Mouse (Mus musculus) heart, adult 2 months (tissue): Measurements from ENCODE around the gene Tcf12. TPM values are rescaled to one million over a fixed set of nuclear protein-coding genes. Genes with fewer than 3 reads are reported as not detected.

ENCODE experiments used
- DNase-seq, 2 experiments: peaks; one replicate each; pipeline ENCODE4 v3.0.0; 2021
- H3K27ac ChIP-seq: fragments of 200-600 bp; 2 replicates; pipeline ENCODE4 v1.8.1; 2022
- H3K27me3 ChIP-seq: fragments of 200-500 bp; 2 replicates; pipeline ENCODE4 v1.6.1; 2012; ENCODE audit warnings: mild to moderate bottlenecking, low read length, inconsistent platforms, mixed read lengths; ENCODE audit not compliant: control insufficient read depth, insufficient read depth
- H3K36me3 ChIP-seq: fragments of 200-500 bp; 2 replicates; pipeline ENCODE4 v1.6.1; 2012; ENCODE audit warnings: low read length, inconsistent platforms; ENCODE audit not compliant: control insufficient read depth, insufficient read depth
- H3K4me1 ChIP-seq: fragments of 200-500 bp; 2 replicates; pipeline ENCODE4 v1.6.1; 2011; ENCODE audit warnings: low read length; ENCODE audit not compliant: control insufficient read depth, insufficient read depth
- H3K4me3 ChIP-seq: fragments of 200-600 bp; 2 replicates; pipeline ENCODE4 v1.8.1; 2022
- H3K79me2 ChIP-seq: fragments of 200-500 bp; replicated peaks from 2 replicates; pipeline ENCODE4 v1.6.1; 2012; ENCODE audit warnings: mild to moderate bottlenecking, inconsistent platforms, low read length, moderate library complexity, mixed read lengths; ENCODE audit not compliant: control insufficient read depth, insufficient read depth
- H3K9ac ChIP-seq: fragments of 200-500 bp; 2 replicates; pipeline ENCODE4 v1.6.1; 2012; ENCODE audit warnings: low read depth, mild to moderate bottlenecking, control low read depth, inconsistent platforms, low read length, mixed read lengths
- CTCF ChIP-seq: fragments of 200-600 bp; IDR thresholded peaks from 2 replicates; pipeline ENCODE4 v1.8.1; 2022; ENCODE audit warnings: antibody characterized with exemption, mild to moderate bottlenecking, moderate library complexity
- EP300 ChIP-seq: fragments of 200-500 bp; IDR thresholded peaks from 2 replicates; pipeline ENCODE4 v1.6.1; 2011; ENCODE audit warnings: low read depth, low read length, control low read depth; ENCODE audit not compliant: insufficient read depth
- POLR2A ChIP-seq: fragments of 200-500 bp; IDR thresholded peaks from 2 replicates; pipeline ENCODE4 v1.6.1; 2011; ENCODE audit warnings: mild to moderate bottlenecking, low read depth, low read length, control low read depth; ENCODE audit not compliant: insufficient read depth
- WGBS: fragments of 180-500 bp; shearing (Covaris S2); methylation state at CpG from one replicate; pipeline ENCODE4 v1.1.7; 2018; 5-methylcytosine and 5-hydroxymethylcytosine counted together
- intact Hi-C: fragments of 180-260 bp; cut with DNase I; formaldehyde crosslinking; loops from one replicate; pipeline ENCODE4 v1.15.1; 2025
- polyA plus RNA-seq: library from polyadenylated mRNA; depleted of rRNA; stranded (reverse); fragments of >200 nt; gene quantifications from 2 replicates; pipeline ENCODE4 v1.2.3, GENCODE M21; 2012
- total RNA-seq, 2 experiments: library from RNA; stranded (reverse); gene quantifications; 2 replicates each; pipeline ENCODE4 v1.2.3; 2021

The Tcf12 gene
- total and polyA plus RNA-seq, 3 experiments = 29.7 to 38.0 (median 33.9) TPM

DNA sequence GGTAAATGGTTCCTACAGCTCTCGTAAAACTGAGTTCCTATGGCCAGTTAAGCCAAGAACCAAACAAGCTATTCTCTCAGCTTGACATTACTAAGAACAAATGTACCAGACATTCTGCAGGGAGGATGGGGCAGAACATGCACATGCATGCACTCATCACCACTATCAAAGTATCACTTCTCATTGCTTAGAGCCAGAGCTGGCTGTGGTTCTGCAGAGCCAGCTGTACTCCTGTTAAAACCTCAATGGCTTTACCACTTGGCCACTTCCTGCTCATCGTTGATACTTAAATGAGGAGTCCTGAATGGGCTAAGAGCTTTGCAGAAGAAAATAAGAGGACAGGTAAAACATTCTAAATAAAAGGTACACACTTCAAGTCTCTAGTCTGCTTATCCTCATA, 14.6 kb downstream of the Tcf12 start:
- Histone ChIP-seq H3K79me2 (peaks cover 6% of the 10 kb centered on the region), H3K27ac (no peak overlapping the region), H3K27me3 (no peaks in the 10 kb centered on the region), H3K4me3 (no peak overlapping the region), H3K4me1 (peaks cover 5% of the 10 kb centered on the region), H3K36me3 (peaks cover 6% of the 10 kb centered on the region), H3K9ac (no peak overlapping the region)
- WGBS = 59% methylated on average over 2 of the region's 2 CpGs
- no peak for DNase-seq
- intact Hi-C loops = no loop called here
- TF ChIP-seq POLR2A = no peak
- TF ChIP-seq CTCF = no peak
- no peak for TF ChIP-seq EP300

DNA sequence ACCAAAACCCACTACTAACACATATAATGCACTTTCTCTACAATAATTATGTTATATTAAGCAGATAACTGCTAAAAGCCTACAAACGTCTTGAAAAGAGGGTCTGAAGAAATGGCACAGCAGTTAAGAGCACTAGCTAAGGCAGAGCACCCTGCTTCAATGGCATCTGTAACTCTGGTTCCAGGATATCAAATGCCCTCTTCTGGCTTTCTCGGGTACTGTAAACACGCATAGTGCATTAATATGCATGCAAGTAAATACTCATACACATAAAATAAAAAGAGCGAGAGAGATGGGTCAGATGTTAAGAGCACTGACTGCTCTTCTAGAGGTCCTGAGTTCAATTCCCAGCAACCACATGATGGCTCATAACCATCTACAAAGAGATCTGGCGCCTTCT, 17.0 kb downstream of the Tcf12 start:
- intact Hi-C loops = loop anchor here (5.0 kb wide), 1 partner anchor 42 kb away; no protein-coding TSS in a partner anchor
- Histone ChIP-seq H3K27ac (no peak overlapping the region), H3K27me3 (no peaks in the 10 kb centered on the region), H3K79me2 (peaks cover 8% of the 10 kb centered on the region), H3K9ac (no peak overlapping the region), H3K4me1 (peaks cover 3% of the 10 kb centered on the region), H3K36me3 (peaks cover 4% of the 10 kb centered on the region), H3K4me3 (no peak overlapping the region)
- no peak for DNase-seq
- WGBS = 90% methylated on average over 5 of the region's 5 CpGs
- TF ChIP-seq EP300 = no peak
- peak; percentile 39 for TF ChIP-seq CTCF
- TF ChIP-seq POLR2A = no peak

DNA sequence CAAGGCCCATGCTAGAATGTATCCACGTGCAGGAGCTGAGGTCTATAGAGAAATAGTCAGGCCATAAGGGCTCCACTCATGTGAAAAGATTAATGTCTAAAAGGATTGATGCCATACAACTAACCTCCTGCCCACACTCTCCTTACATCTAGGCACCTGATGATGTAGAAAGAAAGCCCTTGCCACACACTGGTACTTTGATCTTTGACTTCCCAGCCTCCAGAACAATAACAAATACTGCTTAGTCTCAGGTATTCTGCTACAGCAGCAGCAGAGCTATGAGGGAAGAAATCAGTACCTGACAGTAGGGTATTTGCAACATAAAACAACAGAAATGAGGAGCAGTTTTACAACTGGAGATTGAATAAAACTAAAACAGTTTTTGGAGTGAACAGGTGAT, 19.5 kb downstream of the Tcf12 start:
- intact Hi-C loops = loop anchor here (5.0 kb wide), 1 partner anchor 40 kb away; no protein-coding TSS in a partner anchor
- DNase-seq = no peak
- Histone ChIP-seq H3K27me3 (no peaks in the 10 kb centered on the region), H3K27ac (no peak overlapping the region), H3K4me3 (no peak overlapping the region), H3K4me1 (peaks cover 3% of the 10 kb centered on the region), H3K9ac (no peak overlapping the region), H3K36me3 (peaks cover 6% of the 10 kb centered on the region), H3K79me2 (peaks cover 10% of the 10 kb centered on the region)
- WGBS = 69% methylated on average over 1 of the region's 1 CpGs
- TF ChIP-seq CTCF (no peak), POLR2A (no peak), EP300 (no peak)

DNA sequence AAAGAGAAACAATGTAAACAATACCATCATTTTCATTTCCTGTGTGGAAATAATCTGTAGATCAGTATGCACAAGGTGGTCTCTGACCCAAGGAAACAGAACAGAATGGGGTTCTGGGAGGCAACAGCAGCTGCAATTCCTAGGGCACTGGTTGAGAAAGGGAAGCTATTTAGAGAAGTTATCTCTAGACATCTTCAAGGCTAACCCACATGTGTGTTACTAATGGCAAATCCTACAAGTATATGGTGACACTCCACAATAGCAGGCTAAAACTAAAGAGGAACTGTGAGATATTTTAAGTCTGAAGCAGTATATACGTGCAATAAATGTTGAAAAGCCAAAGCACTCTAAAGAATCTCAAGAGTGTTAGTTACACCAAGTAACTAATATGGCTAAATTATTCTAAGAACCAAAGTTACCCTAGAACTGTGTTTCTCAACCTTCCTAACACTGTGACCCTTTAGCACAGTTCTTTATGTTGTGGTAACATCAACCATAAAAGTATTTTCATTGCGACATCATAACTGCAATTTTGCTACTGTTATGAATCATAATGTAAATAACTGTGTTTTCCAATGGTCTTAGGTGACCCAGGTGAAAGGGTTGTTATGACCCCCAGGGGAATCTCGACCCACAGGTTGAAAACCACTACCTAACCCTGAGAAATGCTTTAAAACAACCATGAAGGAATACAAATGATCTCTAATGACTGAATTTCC, 22.6 kb downstream of the Tcf12 start:
- no peak overlapping the region for H3K4me3 ChIP-seq
- peaks cover 8% of the 10 kb centered on the region for H3K79me2 ChIP-seq
- TF ChIP-seq CTCF = no peak
- no peak for TF ChIP-seq POLR2A
- TF ChIP-seq EP300 = no peak
- H3K9ac ChIP-seq = no peak overlapping the region
- DNase-seq = no peak
- WGBS = 84% methylated on average over 3 of the region's 3 CpGs
- H3K4me1 ChIP-seq = peaks cover 8% of the 10 kb centered on the region
- peaks cover 9% of the 10 kb centered on the region for H3K36me3 ChIP-seq
- intact Hi-C loops = no loop called here
- H3K27me3 ChIP-seq = no peaks in the 10 kb centered on the region
- H3K27ac ChIP-seq = no peak overlapping the region

DNA sequence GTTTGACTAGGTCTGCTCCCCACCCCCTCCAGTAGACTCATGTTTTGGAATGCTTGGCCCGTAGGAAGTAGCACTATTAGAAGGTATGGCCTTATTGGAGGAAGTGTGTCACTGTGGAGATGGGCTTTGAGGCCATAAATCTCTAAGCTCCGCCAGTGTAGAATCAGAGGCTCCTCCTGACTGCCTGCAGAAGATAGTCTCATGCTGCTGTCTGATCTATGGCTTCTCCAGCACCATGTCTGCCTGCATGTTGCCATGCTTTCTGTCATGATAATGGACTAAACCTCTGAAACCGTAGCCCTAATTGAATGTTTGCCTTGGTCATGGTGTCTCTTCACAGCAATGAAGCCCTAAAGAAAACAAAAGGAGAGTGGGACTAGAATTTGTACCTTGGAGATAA, 26.7 kb downstream of the Tcf12 start:
- WGBS = 58% methylated on average over 3 of the region's 3 CpGs
- Histone ChIP-seq H3K27me3 (no peaks in the 10 kb centered on the region), H3K4me3 (no peak overlapping the region), H3K9ac (no peak overlapping the region), H3K27ac (no peak overlapping the region), H3K79me2 (peaks cover 6% of the 10 kb centered on the region), H3K36me3 (peaks cover 7% of the 10 kb centered on the region), H3K4me1 (peaks cover 11% of the 10 kb centered on the region)
- DNase-seq = no peak
- TF ChIP-seq POLR2A (no peak), EP300 (no peak), CTCF (no peak)
- intact Hi-C loops = no loop called here

DNA sequence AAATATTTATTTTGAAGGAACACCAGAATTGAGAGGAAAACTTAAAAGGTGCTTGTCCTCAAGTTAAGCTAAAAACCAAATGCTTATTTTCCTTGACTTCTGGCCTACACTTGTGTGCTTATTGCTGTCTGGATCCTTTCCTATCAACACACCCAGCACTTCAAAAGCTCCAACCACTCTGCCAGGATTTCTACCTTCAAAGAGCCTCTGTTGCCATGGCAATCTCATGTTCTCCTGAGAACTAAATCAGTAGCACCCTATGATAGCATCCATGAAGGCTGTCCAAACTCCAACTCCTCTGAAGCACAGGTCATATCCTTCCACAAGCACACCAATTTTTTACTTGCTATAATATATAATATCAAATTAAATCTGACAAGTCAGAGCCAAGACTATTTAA, 27.5 kb downstream of the Tcf12 start:
- TF ChIP-seq POLR2A (no peak), EP300 (no peak), CTCF (no peak)
- Histone ChIP-seq H3K27me3 (no peaks in the 10 kb centered on the region), H3K4me1 (peaks cover 11% of the 10 kb centered on the region), H3K4me3 (no peak overlapping the region), H3K36me3 (peaks cover 7% of the 10 kb centered on the region), H3K9ac (no peak overlapping the region), H3K79me2 (peaks cover 6% of the 10 kb centered on the region), H3K27ac (no peak overlapping the region)
- peak in 1 of 2 experiments; percentile 17 for DNase-seq
- intact Hi-C loops = no loop called here
